Mouse (Mus musculus): Measurements from ENCODE around the gene Gm9844.
A peak's percentile ranks its signal among the peaks of the same experiment; 100 is the strongest.

Gm9844 gene

GRCm38 (mm10) chr7:24901842-24902241 lies 39.8 kb downstream of the Gm9844 start:
- no peak for DNase-seq (ENCODE audit: low spot score in 2 of 2)

DNA sequence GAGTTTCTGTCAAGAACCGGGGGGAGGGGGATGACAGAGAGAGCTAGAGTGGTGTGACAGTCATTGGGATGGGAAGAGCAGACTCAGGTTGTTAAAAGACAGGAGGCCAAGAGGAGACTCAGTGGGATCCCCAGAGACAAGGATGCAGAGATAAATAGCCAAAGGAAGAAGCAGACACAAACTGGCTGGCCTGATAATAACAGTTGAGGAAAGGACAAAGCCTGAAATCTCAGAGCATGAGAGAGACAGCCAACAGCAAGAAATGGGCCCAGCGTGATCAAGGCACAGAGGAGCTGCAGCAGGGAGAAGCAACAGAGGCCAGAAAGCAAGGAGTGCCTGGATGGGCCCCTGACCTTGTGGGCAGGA lies 40.2 kb downstream of the Gm9844 start:
- no peak for DNase-seq (ENCODE audit: low spot score in 2 of 2)

GRCm38 (mm10) chr7:24902630-24903443 lies 40.8 kb downstream of the Gm9844 start, which contains the start of gene Arhgef1:
Gene Arhgef1, plus strand, starts transcription at chr7:24902912.
- DNase-seq (ENCODE audit: low spot score in 2 of 2), result peak; percentile 53 to 66

GRCm38 (mm10) chr7:24903444-24903825 lies 41.4 kb downstream of the Gm9844 start:
- DNase-seq (ENCODE audit: low spot score in 2 of 2), result no peak

DNA sequence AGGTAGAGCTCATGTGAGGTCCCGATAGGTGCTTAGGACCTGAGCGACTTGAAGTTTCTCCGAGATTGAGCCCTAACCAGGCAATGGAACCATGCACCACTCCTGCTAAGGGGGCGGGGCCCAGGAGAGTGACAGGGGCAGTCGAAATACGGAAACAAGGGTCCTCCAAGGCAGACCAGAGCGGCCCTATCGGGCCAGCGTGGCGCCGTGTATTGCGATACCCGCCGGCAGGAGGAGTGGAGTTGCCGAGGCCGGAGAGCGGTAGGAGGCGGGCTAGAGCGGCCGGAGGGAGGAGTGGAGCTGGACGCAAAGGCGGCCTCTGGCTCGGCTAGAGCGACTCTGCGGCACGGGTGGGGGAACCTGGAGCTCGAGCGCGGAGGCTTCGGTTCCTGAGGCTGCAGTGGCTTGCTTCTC lies 42.1 kb downstream of the Gm9844 start:
- DNase-seq (ENCODE audit: low spot score in 2 of 2), result peak; percentile 95 to 98

- peak; percentile 28 to 50 for DNase-seq (ENCODE audit: low spot score in 2 of 2)
Measured at GRCm38 (mm10) chr7:24904936-24905335, 42.9 kb downstream of the Gm9844 start.

- no peak for DNase-seq (ENCODE audit: low spot score in 2 of 2)
Measured at GRCm38 (mm10) chr7:24906551-24906950, 44.5 kb downstream of the Gm9844 start.

DNA sequence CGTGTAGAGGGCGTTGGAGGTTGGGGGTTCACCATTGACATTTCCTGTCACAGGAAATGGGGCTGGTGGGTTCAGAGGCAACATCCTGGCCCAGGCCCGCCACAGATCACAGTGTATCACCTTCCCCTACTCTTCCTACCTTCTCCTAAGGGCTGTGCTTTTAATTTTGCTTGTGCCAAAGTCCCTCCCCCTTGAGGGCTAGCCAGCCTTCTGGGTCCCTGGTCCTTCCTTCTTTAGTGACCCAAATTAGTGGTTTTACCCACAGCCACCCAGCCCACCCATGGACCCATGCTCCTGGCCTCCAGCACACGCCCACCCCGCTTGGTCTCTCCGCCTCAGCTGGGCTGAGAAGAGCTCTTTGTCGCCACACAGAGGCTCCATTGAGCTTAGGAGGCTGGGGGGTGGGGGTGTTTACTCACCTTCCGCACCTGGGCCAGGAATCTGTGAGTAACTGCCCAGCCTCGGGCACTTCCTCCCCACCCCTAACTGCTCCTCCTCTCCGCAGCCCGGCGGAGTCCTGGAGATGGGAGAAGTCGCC lies 45.3 kb downstream of the Gm9844 start:
- peak; percentile 43 to 65 for DNase-seq (ENCODE audit: low spot score in 2 of 2)
